Mouse (Mus musculus) brain, embryonic 14.5 days (tissue): ENCODE results near the gene Gm11444.

Experiments used
- CTCF ChIP-seq: fragments of 200-500 bp; IDR thresholded peaks from 2 replicates; pipeline ENCODE4 v1.5.1; 2012; ENCODE audit warnings: inconsistent platforms, mild to moderate bottlenecking, moderate library complexity, borderline replicate concordance; ENCODE audit not compliant: insufficient read depth, insufficient read length; ENCODE audit errors: extremely low read depth
- POLR2A ChIP-seq: fragments of 200-500 bp; IDR thresholded peaks from 2 replicates; pipeline ENCODE4 v1.6.1; 2012; ENCODE audit warnings: mild to moderate bottlenecking, inconsistent platforms, borderline replicate concordance; ENCODE audit not compliant: poor library complexity, insufficient read depth, insufficient read length, severe bottlenecking; ENCODE audit errors: extremely low read depth

DNA sequence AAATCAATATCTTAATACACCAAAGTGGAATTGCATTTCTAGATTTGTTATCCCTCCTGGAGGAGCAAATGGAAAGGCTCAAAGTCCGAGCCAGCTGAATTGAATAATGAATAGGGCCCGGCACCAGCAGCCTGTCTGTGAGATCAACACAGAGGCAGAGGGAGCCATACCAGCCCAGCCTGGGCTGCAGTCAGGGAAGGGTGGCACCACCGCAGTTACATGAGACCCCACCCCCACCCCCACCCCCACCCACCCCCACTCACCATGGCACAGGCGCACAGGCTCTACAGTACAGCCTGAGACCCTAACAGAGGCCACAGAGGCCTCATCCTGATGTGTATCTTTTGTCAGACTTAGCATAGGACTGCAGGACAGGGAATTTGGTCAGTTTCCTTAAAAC is 35.5 kb downstream of the Gm11444 start:
- TF ChIP-seq CTCF (no peak), POLR2A (no peak)
